Mouse (Mus musculus): ENCODE data around the gene Krt87.

Krt87 gene

DNA sequence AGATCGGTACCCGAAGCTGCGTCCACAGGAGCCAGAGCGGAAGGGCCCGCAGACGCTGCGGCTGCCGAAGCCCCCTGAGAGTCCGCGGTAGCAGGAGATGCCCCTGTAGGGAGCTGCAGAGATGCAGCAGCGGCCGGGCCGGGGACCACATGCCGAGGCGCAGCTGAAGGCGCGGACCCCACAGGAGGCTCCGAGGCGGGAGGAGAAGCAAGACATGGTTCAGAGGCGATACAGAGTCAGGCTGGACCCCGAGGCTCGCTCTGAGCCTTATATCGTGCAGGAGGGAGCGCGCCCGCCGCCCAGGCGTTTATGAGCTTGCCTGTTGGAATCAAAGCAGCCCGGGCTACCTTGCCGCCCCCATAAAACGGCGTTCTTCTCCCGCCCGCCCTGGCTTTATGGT, at the start of gene Krt87:
TSS of gene Krt87 (minus strand) at position 250 of the 400 bp plus-strand sequence.
- DNase-seq (ENCODE audit: low spot score in 2 of 2): no peak

DNA sequence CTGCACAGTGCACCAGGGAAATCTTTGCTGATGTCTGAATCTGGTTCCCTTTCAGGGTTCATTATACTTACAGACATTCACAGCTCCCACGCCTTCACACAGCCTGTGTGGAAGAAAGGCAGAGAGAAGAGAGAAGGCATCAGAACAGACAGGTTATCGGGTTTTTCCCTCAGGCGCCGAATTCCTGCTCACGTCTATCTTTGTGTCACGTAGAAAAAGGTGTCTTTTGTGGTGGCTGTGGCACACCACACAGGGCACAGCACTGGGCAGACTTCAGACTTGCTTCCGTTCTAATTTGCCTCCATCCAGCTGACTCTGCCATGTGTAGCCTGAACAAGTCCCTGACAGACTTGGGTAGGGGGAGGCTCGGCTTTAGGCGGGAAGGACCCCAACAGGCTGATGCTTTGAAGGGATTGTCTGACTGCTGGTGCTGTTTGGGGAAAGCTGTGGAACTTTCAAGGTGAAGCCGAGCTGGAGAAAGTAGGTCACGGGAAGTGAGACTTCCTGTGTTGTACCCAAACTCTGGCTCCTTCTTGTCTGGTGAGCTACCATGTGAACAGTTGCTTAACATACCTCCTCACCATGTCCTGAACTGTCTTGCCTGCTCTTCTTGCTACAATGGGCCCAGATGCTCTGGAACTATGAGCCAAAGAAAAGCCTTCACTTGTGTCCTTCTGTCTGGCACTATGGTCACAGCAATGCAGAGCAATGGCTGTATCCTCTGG, 47.5 kb upstream of the Krt87 start:
- DNase-seq (ENCODE audit: low spot score in 2 of 2): no peak

DNA sequence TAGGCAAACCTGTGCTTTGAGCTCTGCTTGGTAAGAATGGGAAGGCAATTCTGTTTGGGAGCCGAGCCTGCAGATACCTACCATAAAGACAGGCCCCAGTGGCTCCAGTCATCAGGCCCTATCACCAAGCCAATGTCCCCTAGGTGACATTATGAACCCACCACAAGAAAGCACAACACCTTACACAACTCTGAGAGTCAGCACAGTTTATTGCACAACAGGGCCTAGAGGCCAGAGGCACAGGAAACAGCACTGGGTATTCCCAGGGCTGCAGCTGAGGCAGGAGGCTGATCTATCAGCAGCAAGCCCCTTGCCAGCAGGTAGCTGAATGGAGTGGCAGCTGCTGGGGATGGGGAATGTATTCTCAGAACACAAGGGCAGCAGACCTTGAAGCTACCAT, 46.3 kb upstream of the Krt87 start:
- DNase-seq (ENCODE audit: low spot score in 2 of 2): no peak

DNA sequence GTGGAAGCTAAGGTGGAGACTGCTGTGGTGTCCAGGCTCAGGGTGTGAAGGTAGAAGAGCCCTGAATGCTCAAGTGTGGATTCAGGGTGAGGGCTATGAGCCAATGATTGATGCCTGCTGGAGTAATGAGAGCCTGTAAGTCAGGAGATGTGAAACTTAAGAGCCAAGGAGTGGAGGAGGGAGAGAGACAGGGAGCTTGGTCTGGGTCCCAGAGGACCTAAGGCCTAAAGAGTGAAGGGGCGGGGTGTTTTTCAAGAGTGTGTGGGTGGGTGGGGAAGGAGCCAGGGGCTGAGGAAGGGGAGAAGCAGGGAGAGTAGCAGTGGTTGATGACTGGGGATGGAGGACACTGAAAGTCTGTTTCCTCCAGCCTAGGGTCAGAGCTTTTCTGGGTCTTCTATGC, 45.0 kb upstream of the Krt87 start:
- DNase-seq (ENCODE audit: low spot score in 2 of 2): no peak

DNA sequence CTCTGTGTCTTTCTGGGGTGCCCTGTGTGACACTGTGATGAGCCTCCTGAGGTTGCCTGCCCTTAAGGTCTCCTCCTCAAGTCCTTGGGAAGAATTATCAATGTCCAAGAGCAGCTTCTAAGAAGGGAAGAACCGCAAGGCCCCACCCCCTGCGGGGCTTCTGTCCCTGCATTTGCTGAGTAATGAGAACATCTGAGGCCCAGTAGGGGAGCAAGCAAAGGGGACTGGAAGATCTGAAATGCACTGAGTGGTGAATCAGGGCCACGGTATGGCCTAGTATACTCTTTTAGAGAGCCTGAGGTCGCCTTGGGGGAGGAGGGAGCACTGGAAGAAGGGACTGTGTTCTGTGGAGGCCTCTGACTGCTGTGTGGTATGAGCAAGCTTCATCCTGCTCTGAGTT, 43.5 kb upstream of the Krt87 start:
- DNase-seq (ENCODE audit: low spot score in 2 of 2): no peak

DNA sequence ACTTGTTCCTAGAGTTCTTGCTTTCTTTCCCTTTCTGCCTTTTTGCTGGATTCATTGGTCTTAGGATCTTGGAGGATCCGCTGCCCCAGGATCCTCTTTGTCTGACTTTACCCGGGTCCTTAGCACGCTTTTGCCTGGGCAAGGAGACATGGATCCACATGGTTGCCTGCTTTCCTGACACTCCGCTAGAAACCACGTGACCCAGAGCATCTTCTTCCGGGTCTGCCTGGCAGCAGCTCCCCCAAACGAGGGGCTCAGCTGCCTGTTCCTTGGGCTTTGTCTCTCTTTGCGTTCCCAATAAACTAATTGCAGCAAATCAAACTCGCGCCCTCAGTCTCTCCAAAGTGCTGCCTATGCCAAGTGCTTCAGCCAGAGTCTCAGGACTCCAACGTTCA, 41.1 kb upstream of the Krt87 start:
- DNase-seq (ENCODE audit: low spot score in 2 of 2): no peak

DNA sequence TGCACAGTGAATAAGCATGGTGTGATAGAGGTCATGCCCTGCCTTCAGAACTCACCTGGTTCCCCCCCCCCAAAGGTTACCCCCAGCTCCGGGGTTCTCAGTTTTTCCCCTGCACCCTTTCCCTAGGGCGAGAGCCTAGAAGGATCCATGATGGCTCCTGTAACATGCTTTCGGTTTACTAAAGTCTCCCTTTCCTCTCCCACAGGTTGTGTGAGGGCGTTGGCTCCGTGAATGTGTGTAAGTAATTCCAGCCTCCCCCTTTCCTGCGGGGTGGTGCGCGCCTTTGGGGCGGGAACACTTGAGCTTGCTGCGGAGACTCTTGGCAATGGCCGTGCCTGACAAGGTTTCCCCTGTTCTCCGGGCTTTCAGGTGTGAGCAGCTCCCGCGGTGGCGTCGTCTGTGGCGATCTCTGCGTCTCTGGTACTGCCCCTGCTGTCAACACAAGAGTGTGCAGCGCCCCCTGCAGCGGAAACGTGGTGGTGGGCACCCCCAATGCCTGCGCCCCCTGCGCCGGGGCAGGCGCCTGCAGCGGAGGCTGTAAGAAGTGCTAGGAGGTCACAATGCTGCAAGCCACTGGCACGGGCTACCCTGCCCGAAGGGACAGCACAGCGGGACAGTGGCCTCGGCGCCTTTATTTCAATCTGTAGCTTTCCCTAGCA, 40.5 kb upstream of the Krt87 start:
- DNase-seq (ENCODE audit: low spot score in 2 of 2): peak in 1 of 2 experiments; percentile 58

DNA sequence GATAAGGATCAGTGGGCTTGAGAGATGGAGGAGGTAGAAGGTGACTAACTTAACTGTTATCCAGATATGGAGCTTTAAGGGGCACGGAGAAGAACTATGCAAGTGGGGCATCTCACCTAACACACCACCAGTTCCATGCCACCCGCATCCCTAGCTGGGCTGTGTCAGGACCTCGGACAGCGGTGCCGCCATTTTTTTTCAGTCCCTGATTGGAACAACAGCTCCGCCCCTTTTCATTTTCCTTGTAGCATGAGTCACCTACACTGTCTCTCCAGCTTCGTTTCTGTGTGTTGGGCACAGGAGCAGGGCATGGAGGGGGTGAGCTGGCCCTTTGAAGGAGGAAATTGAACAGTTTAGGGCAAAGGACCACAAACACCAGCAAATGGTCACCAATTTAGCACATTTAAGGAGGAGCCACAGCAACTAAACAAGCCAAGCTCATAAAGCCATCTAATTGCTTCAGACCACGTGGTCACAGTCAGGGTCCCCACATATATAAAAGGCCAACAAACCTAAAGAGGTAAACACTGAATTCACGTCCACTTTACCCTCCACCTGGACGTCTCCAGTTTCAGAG, 34.4 kb upstream of the Krt87 start, which contains the start of gene Krt86:
TSS of gene Krt86 (plus strand) at position 527 of the 577 bp plus-strand sequence.
- DNase-seq (ENCODE audit: low spot score in 2 of 2): no peak

DNA sequence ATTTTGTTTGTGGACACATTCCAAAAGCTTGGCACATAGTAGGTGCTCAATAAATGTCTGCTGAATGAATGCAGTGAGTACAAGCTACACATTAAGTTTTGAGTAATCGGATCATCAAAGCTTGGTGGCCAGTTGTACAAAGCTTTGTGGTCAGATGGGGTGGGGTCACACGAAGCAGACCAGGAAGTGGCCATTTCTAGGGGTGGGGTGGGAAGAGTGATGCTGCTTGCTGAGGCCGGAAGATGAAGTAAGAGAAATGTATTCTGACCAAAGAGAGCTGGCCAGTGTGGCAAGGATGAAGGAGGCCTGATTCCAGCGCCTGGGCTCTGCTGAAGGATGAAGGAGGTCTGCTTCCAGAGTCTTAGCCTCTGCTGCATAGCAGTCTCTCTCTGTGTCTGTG, 30.5 kb upstream of the Krt87 start:
- no peak for DNase-seq (ENCODE audit: low spot score in 2 of 2)

DNA sequence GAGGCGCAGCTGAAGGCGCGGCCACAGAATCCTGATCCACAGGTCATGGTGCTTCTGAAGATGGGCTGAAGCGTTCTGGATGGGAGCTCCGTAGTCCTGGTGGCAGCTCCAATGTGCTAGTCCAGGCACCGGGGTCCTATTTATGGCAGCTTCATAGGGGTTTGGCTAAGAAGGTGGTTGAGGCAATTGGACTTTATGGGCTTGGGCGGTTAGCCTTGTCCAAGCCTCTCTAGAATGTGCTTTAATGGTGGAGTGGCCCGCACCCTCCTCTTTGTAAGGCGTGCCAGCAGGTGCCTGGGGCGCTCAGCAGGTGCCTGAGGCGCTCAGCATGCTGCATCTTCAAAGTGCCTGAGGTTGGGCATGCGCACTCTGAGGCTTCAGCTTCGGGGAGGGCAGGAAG, 25.0 kb upstream of the Krt87 start, which contains the start of gene Krt81:
TSS of gene Krt81 (minus strand) at position 101 of the 400 bp plus-strand sequence.
- no peak for DNase-seq (ENCODE audit: low spot score in 2 of 2)

DNA sequence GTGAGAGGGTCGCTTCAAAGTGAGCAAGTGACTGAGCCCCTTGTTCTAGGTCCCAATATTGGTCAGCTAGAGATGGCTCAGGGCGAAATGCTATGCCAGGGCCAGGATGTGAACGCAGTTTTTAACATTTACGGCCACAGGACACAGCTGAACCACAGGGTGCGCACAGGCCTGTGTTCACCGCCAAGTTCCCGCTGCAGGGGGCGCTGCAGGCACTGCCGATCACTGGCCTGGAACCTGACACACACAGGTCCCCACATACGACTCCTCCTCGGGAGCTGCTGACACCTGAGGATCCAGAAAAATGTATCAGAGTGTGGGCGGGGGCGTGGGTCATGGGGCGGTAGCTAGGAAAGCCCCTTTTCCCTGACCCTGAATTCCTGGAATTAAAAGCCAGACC, 20.7 kb upstream of the Krt87 start:
- no peak for DNase-seq (ENCODE audit: low spot score in 2 of 2)

DNA sequence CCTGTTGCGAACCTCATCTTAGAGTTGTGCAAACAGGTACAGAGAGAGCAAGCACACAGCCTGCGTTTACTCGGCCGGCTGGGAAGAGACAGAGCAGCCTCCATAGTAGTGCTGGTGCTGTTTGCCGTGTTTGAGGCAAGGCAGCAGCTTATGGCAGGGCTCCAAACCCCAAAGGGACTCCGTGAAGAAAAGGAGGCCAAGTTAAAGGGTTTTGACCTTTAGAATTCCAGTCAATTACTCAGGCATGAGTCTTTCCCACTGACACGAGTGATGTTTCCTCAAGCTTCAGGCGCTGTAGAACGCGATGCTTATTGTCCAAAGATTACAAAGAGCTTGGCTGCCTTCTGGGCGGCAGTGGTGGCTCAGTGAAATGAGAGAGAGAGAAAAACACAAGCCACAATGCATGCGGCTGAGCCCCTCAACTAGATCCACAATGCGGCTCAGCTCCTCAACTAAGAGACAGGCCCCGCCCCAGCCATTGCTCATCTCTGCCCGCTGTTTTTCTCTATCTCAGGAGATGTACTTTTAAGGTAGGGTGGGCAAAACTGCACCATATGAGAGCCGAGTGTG, 19.8 kb upstream of the Krt87 start:
- DNase-seq (ENCODE audit: low spot score in 2 of 2): no peak

DNA sequence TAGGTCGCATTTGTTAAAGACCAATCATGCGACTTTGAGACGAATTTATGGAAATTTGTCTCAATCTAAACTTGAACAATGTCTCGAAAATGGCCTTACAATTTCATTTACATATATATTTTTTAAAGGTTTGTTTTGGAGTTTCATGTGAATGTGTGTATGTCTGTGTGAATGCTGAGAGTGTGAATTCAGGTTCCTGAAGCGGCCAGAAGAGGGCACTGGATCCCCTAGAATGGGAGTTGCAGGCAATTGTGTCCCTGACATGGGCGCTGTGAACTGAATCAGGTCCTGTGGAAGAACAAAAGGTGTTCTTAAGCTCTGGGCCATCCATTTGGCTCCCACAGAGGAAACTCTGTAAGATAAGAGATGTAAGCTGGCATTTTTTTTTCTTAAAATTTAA, 17.3 kb upstream of the Krt87 start:
- no peak for DNase-seq (ENCODE audit: low spot score in 2 of 2)

DNA sequence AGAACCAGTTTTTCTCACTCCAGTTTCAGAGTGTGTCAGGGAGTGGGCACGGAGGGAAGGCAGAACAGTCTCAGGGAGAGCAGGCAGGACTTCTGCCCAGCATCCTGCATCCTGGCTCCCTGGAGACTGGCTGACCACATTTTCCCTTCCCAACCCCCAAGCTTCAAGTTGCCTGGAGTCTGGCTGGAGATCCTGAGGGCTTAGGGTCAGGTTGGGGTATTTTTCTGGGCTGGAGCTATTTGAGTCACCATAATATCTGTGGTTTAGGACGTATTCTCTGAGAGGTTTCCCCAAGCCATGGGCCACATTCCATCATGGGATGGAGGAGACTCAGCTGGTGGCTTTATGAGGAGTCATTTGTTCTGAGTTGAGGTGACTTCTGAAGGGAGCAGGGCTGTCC, 16.7 kb upstream of the Krt87 start:
- no peak for DNase-seq (ENCODE audit: low spot score in 2 of 2)

DNA sequence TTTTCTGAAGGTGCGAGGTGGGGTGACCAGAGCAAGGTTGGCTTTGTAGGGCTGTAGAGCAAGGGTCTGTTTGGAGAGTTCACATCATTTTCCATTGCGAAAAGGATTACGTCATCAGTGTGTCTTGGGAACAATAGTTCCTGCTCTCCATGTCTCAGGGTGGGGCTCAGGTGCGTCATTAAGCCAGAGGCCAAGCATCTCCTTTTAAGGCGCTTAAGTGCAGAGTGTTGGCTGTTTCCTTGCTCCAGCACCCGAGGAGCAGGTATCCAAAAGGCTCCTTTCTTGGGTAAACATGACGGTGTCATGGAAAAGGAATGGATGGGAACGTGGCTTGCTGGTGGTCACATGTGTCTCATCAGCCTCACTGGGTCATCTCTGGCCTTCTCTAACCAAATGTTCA, 16.2 kb upstream of the Krt87 start:
- DNase-seq (ENCODE audit: low spot score in 2 of 2): no peak

DNA sequence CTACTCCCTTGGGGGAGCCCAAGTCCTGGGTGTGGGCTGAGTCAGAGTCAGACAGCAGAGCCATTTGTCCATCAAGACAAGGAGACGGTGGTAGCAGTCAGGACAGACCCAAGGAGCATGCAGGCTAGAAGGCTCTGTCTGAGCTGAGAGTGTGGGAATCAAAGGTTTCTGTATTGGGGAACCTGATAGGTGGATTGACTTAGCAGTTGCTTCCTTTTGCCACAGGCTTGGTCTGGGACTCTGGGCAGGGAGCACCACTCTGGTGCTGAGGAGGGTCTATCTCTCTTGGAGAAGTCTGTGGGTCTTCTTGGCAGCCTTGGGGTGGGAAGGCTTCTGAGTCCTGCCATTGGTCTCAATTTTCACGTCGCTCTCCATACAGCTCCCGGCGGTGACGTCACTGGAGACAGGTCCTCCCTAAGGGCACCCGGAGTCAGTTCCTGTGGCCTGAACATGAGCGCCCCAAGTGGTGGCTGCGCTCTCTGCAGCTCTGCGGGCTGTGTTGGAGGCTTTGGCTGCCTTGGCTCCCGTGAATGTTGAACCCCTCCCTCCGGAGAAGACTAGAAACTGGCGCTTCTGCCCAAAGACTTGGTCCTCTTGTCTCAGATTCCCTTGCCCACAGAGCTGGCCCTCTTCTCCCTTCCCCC, 14.6 kb upstream of the Krt87 start:
- DNase-seq (ENCODE audit: low spot score in 2 of 2): peak; percentile 20 to 70

DNA sequence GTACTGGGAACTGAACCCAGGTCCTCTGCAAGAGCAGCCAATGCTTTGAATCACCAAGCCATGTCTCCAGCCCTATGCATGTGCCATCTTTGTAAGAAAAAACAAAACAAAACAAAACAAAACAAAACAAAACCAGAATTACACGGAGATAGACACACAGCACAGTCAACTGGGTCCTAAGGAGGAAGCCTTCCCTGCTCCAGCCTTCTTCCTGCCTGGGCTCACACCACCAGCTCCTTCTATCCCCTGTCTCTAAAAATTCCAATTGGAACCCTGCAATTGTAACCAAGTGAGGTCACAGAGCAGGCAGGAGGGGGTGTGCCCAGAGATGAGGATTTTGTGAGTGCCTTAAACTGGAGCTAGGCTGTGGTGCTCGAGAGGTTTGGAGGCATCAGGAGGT, 8.8 kb upstream of the Krt87 start, which contains the start of gene Krt88:
TSS of gene Krt88 (plus strand) at position 301 of the 400 bp plus-strand sequence.
- DNase-seq (ENCODE audit: low spot score in 2 of 2): no peak

DNA sequence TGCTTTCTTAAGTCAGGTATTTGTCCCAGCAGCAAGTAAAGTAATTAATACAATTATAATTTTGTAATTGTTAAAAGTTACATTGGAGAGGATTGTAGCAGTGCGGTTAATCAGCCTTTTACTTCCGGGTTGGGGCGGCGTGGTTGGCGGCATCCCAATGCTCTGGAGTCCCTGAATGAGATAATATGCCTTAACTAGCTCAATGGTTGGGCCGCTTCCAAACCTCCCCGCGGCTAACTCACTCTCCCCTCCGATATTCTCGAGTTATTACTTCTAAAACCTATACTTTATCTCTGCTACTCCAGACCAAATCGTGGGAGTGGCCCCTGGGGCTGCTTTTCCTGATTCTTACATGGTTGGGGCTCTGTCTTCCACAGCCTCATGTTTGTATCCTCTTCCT, 8.0 kb upstream of the Krt87 start:
- DNase-seq (ENCODE audit: low spot score in 2 of 2): no peak

DNA sequence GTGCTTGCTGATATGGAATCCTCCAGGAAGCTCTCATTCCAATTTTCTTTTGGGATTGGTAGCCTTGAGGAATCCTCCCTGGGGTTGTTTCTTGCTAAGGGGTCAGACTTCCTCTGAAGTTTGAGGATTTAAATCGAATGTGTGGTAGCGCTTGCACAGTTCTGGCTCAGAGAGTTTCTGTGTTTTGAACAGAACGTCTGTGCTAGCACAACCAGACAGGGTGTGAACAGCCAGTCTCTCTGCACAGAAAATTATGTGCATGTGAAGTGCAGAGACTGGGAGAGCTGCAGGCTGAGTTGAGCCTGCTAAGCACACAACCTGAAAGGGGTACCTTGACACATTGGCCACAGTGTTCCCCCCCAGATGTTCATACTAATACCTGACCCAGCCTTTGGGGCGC, 2.2 kb upstream of the Krt87 start:
- DNase-seq (ENCODE audit: low spot score in 2 of 2): no peak

DNA sequence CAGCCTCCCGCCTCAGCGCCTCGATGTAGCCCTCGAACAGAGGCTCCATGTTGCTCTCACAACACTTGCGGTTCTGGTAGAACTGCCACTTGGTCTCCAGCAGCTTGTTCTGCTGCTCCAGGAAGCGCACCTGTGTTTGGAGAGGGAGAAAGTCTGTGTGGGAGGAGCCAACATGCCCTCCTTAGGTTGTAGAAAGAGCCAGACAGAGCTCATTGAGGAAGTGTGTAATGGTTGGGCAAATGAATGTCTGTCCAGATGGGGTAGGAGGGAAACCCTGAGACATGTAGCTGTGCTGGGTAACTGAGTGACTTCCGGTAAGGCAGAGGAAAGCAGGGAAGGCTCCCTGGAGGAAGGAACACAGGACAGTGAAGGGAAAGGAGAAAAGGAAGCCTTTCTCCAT, 2.0 kb downstream of the Krt87 start:
- no peak for DNase-seq (ENCODE audit: low spot score in 2 of 2)

DNA sequence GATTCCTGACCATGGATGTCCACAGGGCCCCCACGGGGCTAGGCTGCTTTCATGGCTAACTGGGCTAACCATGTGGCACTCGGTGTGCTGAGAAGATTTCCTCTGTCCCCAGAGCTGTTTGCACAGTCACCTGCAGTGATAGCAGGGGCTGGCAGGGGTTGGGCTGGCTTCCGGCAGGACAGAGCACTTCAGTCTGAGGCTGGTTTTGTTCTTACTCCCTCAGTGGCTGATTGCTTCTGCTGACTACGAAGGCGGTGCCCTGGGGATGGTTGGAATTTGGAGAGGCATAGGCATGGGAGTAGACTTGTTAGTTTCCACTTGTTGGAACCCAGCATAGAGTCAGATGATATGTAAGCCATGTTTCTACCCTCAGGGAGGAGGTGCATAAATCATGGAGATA, 13.7 kb downstream of the Krt87 start:
- no peak for DNase-seq (ENCODE audit: low spot score in 2 of 2)

DNA sequence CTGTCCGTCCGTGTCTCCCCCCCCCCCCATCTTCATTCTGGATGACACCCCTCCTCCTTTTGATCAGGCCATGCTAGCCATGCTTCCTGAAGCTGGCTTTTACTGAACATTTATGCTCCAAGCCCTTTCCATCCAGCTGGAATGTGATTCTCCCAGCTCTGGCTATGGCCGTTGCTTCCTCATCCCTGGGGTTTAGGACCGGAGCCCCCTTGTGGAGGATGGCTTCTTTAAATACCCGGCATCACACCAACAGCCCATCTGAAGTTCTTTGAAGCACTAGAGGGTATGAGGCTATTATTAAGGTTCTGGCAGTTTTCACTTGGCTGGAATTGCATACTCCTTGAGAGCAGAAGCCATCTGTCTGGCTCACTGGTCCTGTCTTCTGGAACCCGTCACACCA, 17.7 kb downstream of the Krt87 start:
- no peak for DNase-seq (ENCODE audit: low spot score in 2 of 2)

Measured in spleen, postnatal 10 days (tissue).